Comparison of ENCODE assay signal across 9 mouse cellular contexts in genomic region chr16:12154476-12154875, GRCm38 (mm10).
DNase-seq lines count a peak whose midpoint lies in the region; ATAC-seq lines count a peak whose summit lies in the region.
"Had no signal": no experiment of that assay in that cellular context is flagged by ENCODE, and none has a peak within 500 bp of the region (broad histone marks: within the 10 kb centered on the region; RNA-seq: fewer than 3 reads in every experiment).

No protein-coding gene starts in this region.

- H3K9ac ChIP-seq in hindbrain, embryonic 15.5 days, result no peak overlapping the region
- H3K9ac ChIP-seq in hindbrain, embryonic 12.5 days, result no peak overlapping the region
- H3K9ac ChIP-seq: limb, embryonic 12.5 days; midbrain, embryonic 13.5 days had no signal

- WGBS in hindbrain, embryonic 15.5 days, result 67% methylated on average over 2 of the region's 2 CpGs
- 78% methylated on average over 2 of the region's 2 CpGs for WGBS in hindbrain, embryonic 12.5 days

- no peaks in the 10 kb centered on the region for H3K27me3 ChIP-seq in hindbrain, embryonic 15.5 days
- H3K27me3 ChIP-seq in hindbrain, embryonic 12.5 days, result no peaks in the 10 kb centered on the region
- H3K27me3 ChIP-seq: limb, embryonic 12.5 days; midbrain, embryonic 13.5 days had no signal

- ATAC-seq in hindbrain, embryonic 15.5 days (ENCODE audit: low FRiP score, low read depth), result peak; percentile 81; the same call in 1 of the 2 replicates
- no peak for ATAC-seq in hindbrain, embryonic 12.5 days (ENCODE audit: low FRiP score)
- ATAC-seq: midbrain, embryonic 13.5 days had no signal

- H3K4me2 ChIP-seq in hindbrain, embryonic 15.5 days, result no peak overlapping the region
- no peak overlapping the region for H3K4me2 ChIP-seq in hindbrain, embryonic 12.5 days (replicated peaks)
- H3K4me2 ChIP-seq: limb, embryonic 12.5 days; midbrain, embryonic 13.5 days had no signal

- no peak overlapping the region for H3K4me3 ChIP-seq in hindbrain, embryonic 15.5 days
- no peak overlapping the region for H3K4me3 ChIP-seq in hindbrain, embryonic 12.5 days
- H3K4me3 ChIP-seq: limb, embryonic 12.5 days; midbrain, embryonic 13.5 days had no signal

- no peaks in the 10 kb centered on the region for H3K9me3 ChIP-seq in hindbrain, embryonic 15.5 days
- H3K9me3 ChIP-seq in hindbrain, embryonic 12.5 days (replicated peaks), result no peaks in the 10 kb centered on the region
- H3K9me3 ChIP-seq: limb, embryonic 12.5 days; midbrain, embryonic 13.5 days had no signal

- peaks cover 8% of the 10 kb centered on the region; the same call in 1 of the 2 replicates for H3K4me1 ChIP-seq in hindbrain, embryonic 15.5 days (replicated peaks)
- no peaks in the 10 kb centered on the region; the same call in 1 of the 2 replicates for H3K4me1 ChIP-seq in hindbrain, embryonic 12.5 days
- H3K4me1 ChIP-seq: limb, embryonic 12.5 days had no signal

- H3K36me3 ChIP-seq in hindbrain, embryonic 15.5 days, result no peaks in the 10 kb centered on the region
- H3K36me3 ChIP-seq in hindbrain, embryonic 12.5 days, result no peaks in the 10 kb centered on the region
- H3K36me3 ChIP-seq: limb, embryonic 12.5 days; midbrain, embryonic 13.5 days had no signal

- intact Hi-C loops in left cerebral cortex, postnatal 25 days (cut with DNase I), result no loop called here

- H3K27ac ChIP-seq in hindbrain, embryonic 15.5 days (replicated peaks), result no peak overlapping the region
- H3K27ac ChIP-seq in hindbrain, embryonic 12.5 days, result no peak overlapping the region
- H3K27ac ChIP-seq: limb, embryonic 12.5 days; midbrain, embryonic 13.5 days had no signal

- peak; percentile 15 for DNase-seq in cerebellum, adult 9-10 months
- DNase-seq in frontal cortex, postnatal 10 days (ENCODE audit: low spot score in 2 of 2), result peak; percentile 30 to 45
- DNase-seq in left cerebral cortex, postnatal 25 days (ENCODE audit: low spot score in 2 of 2), result peak; percentile 38 to 61
- no peak for DNase-seq in spleen, adult 12 weeks (ENCODE audit: low spot score)
- no peak for DNase-seq in T-cell, adult 2 months (ENCODE audit: low spot score)

Comparison
In these comparisons a context has a peak if more than half of its experiments do, and no peak if none do; other contexts are left out.
1. DNase-seq: peak in cerebellum, adult 9-10 months (single experiment), frontal cortex, postnatal 10 days (2 of 2) and left cerebral cortex, postnatal 25 days (2 of 2); none in spleen, adult 12 weeks (single experiment) and T-cell, adult 2 months (single experiment).